Mouse (Mus musculus) midbrain, embryonic 14.5 days (tissue): ENCODE results near the gene Crhr1. TPM values are rescaled to one million over a fixed set of nuclear protein-coding genes. Genes with fewer than 3 reads are reported as not detected.

Experiments
- ATAC-seq: fragments of 200-750 bp; cut with Nextera tagmentation; 2 replicates; pipeline ENCODE4 v1.8.0; 2017; ENCODE audit warnings: moderate number of reproducible peaks, moderate library complexity; ENCODE audit not compliant: low FRiP score, low TSS enrichment
- DNase-seq: peaks from one replicate; pipeline ENCODE4 v3.0.0-alpha.2; 2015
- H3K27ac ChIP-seq: fragments of 300-500 bp; sonication (generic); replicated peaks from 2 replicates; pipeline ENCODE4 v1.5.1; 2014; ENCODE audit warnings: mild to moderate bottlenecking, low read depth, low read length, moderate library complexity
- H3K27me3 ChIP-seq: fragments of 300-500 bp; sonication (generic); 2 replicates; pipeline ENCODE4 v1.6.1; 2014; ENCODE audit warnings: low read length, control low read depth, mixed read lengths; ENCODE audit not compliant: control insufficient read depth, insufficient read depth
- H3K36me3 ChIP-seq: fragments of 300-500 bp; sonication (generic); 2 replicates; pipeline ENCODE4 v1.6.1; 2014; ENCODE audit warnings: low read length, control low read depth; ENCODE audit not compliant: control insufficient read depth, insufficient read depth
- H3K4me1 ChIP-seq: fragments of 300-500 bp; sonication (generic); 2 replicates; pipeline ENCODE4 v1.6.1; 2014; ENCODE audit warnings: mild to moderate bottlenecking, antibody characterized with exemption, low read length, control low read depth; ENCODE audit not compliant: control insufficient read depth, insufficient read depth
- H3K4me2 ChIP-seq: fragments of 300-500 bp; sonication (generic); 2 replicates; pipeline ENCODE4 v1.6.1; 2014; ENCODE audit warnings: mild to moderate bottlenecking, low read length, moderate library complexity
- H3K4me3 ChIP-seq: fragments of 300-500 bp; sonication (generic); replicated peaks from 2 replicates; pipeline ENCODE4 v1.5.1; 2014; ENCODE audit warnings: low read depth, low read length
- H3K9ac ChIP-seq: fragments of 300-500 bp; sonication (generic); replicated peaks from 2 replicates; pipeline ENCODE4 v1.6.1; 2014; ENCODE audit warnings: mild to moderate bottlenecking, low read length, moderate library complexity
- H3K9me3 ChIP-seq: fragments of 300-500 bp; sonication (generic); 2 replicates; pipeline ENCODE4 v1.6.1; 2016; ENCODE audit warnings: low read length, control low read depth, mixed read lengths; ENCODE audit not compliant: control insufficient read depth
- WGBS: fragments of 180-500 bp; shearing (Covaris S2); extraction: QIAGEN DNeasy Blood & Tissue Kit; methylation state at CpG from one replicate; pipeline ENCODE4 v1.1.7; 2014; 5-methylcytosine and 5-hydroxymethylcytosine counted together
- polyA plus RNA-seq: library from polyadenylated mRNA; unstranded; fragments of >200 nt; fragmentation: Nextera tagmentation; extraction: Ambion mirVana; gene quantifications from 2 replicates; pipeline ENCODE4 v1.2.1, GENCODE M21; 2014

The Crhr1 gene
- polyA plus RNA-seq, 1 experiment from 2014 or later, result 4.9 TPM

DNA sequence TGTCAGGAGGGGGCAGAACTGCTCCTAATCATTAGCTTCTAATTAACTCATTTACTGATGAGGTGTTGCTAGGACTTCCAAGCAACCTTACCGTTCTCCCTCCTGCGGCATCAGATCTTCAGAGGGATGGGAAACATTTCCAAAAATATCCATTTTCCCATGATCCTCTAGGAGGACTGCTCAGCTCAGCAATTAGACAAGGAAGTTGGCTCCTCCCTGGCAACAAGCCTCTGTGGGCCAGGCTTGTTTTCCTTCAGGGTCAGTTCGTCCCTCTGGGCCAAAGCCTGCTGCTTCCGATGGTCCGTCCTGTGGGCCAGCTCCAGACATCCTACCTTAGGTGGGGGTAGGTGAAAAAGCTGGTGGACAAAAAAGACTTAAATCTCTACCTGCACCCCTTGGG lies 28.5 kb downstream of the Crhr1 start:
- DNase-seq (no peak), ATAC-seq (no peak)
- Histone ChIP-seq H3K4me3 (no peak overlapping the region), H3K27ac (no peak overlapping the region), H3K27me3 (no peaks in the 10 kb centered on the region), H3K9me3 (no peaks in the 10 kb centered on the region), H3K4me2 (no peak overlapping the region), H3K9ac (no peak overlapping the region), H3K36me3 (no peaks in the 10 kb centered on the region), H3K4me1 (peaks cover 19% of the 10 kb centered on the region; the same call in 1 of the 2 replicates)
- 88% methylated on average over 5 of the region's 5 CpGs for WGBS

DNA sequence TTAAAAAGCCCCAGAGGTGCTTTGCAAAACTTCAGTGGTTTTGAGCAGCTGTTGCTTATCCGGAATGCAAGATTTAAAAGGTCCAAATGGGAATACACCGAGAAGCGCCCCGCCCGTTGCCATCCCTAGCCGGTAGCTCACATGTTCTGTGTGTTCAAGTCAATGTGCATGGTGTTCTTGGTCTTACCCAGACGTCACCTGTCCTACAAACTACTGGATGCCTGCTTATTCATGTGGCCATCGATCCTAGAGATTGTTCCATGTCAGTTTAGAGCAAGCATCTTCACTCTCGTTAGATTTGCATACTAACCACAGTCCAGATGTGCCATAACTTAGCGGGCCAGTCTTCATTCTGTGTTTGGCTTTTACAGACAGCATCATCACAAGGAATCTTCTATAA lies 31.6 kb downstream of the Crhr1 start:
- ATAC-seq (no peak), DNase-seq (no peak)
- 90% methylated on average over 10 of the region's 10 CpGs for WGBS
- peaks cover under 1% of the 10 kb centered on the region; the same call in 1 of the 2 replicates for H3K4me1 ChIP-seq
- H3K27ac ChIP-seq, result no peak overlapping the region
- no peak overlapping the region for H3K9ac ChIP-seq
- no peak overlapping the region for H3K4me3 ChIP-seq
- no peaks in the 10 kb centered on the region for H3K9me3 ChIP-seq
- H3K4me2 ChIP-seq, result no peak overlapping the region
- no peaks in the 10 kb centered on the region for H3K27me3 ChIP-seq
- no peaks in the 10 kb centered on the region for H3K36me3 ChIP-seq

DNA sequence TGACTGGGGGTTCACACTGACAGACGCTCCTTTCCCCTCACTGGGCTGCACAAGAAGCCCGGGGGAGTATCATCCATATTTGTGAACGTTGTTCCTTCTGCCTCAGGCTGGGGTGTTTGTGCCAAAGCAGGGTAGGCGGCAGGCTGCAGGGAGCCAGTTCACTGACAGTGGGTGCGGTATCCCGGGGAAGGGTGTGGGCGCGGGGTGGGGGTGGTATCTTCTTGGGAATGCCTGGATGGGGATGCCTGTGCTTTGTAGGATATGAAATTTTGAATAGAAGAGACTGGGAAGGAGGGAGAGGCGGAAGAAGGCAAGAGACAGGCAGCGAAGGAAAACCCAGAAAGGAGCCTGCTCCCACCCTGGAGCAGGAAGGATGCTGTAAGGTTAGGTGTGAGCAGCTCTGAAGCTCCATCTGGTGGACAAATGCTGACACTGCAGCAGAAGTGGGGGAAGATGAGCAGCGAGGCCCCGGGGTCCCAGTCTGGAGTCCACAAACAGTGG lies 38.7 kb downstream of the Crhr1 start:
- Histone ChIP-seq H3K4me3 (no peak overlapping the region), H3K4me2 (no peak overlapping the region; the same call in 1 of the 2 replicates), H3K9me3 (no peaks in the 10 kb centered on the region), H3K9ac (peak overlapping the region; percentile 46; the same call in 1 of the 2 replicates), H3K36me3 (no peaks in the 10 kb centered on the region), H3K27ac (0 out of 2 replicates have a peak overlapping the region, but pooled peaks have one; percentile 41), H3K27me3 (no peaks in the 10 kb centered on the region), H3K4me1 (0 out of 2 replicates have a peak, but pooled peaks cover 3% of the 10 kb centered on the region)
- 30% methylated on average over 12 of the region's 12 CpGs for WGBS
- peak; percentile 49; the same call in 1 of the 2 replicates for ATAC-seq
- peak; percentile 87 for DNase-seq

DNA sequence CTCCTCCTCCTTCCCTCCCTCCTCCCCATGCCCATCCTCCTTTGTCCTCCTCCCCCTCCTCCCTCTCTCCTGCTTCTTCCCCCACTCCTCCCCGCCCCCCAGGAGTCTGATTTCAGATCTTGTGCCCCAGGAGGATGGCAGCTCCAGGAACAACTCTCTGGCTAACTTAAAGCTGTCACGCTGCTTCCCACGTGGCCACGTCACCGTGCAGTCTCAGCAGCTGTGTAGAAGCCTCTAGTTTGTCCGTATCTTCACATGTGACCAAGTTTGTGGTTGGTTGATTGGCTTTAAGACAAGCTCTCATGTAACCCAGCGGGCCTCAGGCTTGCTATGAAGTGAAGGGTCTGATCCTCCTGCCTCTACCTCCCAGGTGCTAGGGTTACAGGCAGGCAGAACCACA lies 46.2 kb downstream of the Crhr1 start:
- Histone ChIP-seq H3K9me3 (no peaks in the 10 kb centered on the region), H3K4me2 (no peak overlapping the region), H3K4me3 (no peak overlapping the region), H3K9ac (no peak overlapping the region), H3K36me3 (no peaks in the 10 kb centered on the region), H3K27ac (no peak overlapping the region), H3K4me1 (no peaks in the 10 kb centered on the region), H3K27me3 (no peaks in the 10 kb centered on the region)
- DNase-seq, result no peak
- no peak for ATAC-seq
- 27% methylated on average over 7 of the region's 7 CpGs for WGBS

DNA sequence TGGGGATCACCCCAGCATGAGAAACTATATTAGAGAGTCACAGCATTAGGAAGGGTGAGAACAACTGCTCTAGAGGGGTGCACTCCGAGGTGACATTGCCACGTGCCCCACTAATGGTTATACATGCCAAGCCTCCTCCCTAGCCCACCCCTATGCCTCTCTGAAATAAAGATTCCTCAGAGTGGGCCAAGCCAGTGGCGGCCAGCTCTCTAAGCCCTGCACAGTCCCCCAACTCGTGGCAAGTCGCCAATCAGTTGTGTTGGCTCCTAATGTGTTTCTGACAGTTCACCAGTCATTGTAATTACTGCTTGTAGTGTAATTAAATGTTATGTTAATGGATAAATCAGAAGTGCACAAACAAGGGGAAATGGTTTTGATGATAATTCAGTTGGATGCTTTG lies 47.1 kb downstream of the Crhr1 start:
- H3K4me2 ChIP-seq, result no peak overlapping the region
- H3K36me3 ChIP-seq, result no peaks in the 10 kb centered on the region
- H3K9ac ChIP-seq, result no peak overlapping the region
- H3K27me3 ChIP-seq, result no peaks in the 10 kb centered on the region
- no peaks in the 10 kb centered on the region for H3K9me3 ChIP-seq
- 70% methylated on average over 5 of the region's 5 CpGs for WGBS
- H3K4me1 ChIP-seq, result no peaks in the 10 kb centered on the region
- ATAC-seq, result no peak
- no peak overlapping the region for H3K27ac ChIP-seq
- DNase-seq, result peak; percentile 62
- no peak overlapping the region for H3K4me3 ChIP-seq

DNA sequence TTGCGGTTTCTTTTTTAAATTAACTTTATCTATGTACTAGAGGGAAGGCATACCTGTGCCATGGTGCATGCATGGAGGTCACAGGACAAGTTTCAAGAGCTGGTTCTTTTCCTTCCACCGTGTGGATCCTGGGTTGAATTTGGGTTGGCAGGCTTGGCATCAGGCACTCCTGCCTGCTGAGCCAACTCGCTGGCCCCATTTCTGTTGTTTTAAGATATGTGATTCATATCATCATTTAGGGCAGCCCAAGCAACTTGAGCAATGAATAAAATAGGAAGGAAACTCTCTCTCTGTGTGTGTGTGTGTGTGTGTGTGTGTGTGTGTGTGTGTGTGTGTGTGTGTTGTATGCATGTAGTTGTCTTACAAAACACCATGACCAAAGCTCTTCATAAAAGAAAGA lies 49.5 kb downstream of the Crhr1 start:
- no peaks in the 10 kb centered on the region for H3K9me3 ChIP-seq
- no peak overlapping the region for H3K4me3 ChIP-seq
- no peaks in the 10 kb centered on the region for H3K36me3 ChIP-seq
- ATAC-seq (no peak), DNase-seq (no peak)
- H3K4me1 ChIP-seq, result no peaks in the 10 kb centered on the region
- no peak overlapping the region for H3K9ac ChIP-seq
- WGBS, result 88% methylated on average over 3 of the region's 3 CpGs
- H3K27ac ChIP-seq, result no peak overlapping the region
- H3K27me3 ChIP-seq, result no peaks in the 10 kb centered on the region
- no peak overlapping the region for H3K4me2 ChIP-seq

DNA sequence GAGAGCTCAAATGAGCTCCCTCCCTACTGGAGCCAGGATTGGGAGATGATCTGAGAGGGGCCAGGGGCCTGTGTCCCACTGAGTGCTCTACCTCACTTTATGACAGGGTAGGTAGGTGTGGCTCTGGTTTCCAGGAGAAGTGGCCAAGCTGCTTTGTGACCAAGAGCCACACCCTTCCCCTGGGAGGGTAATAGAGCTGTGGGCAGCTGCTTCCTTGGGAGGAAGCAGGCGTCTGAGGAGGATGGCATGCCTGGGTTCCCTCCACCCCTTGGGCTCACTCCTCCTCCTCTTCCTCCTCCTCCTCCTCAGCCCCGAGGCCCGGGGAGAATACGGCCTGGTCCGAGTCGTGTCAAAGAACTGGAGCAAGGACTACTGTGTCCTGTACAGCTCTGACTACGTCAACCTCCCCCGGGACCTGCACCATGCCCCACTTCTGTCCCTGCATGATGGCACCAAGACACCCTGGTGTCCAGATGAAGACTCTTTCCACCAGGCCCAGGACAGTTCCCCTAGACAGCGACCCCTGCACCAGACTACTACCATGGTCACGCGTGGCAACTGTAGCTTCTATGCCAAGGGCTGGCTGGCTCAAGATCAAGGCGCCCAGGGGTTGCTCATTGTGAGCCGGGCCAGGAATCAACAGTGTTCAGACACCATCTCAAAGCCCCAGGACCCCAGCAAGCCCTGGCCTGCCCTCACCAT lies 53.6 kb downstream of the Crhr1 start, which contains the start of gene Sppl2c:
Gene Sppl2c (plus strand): TSS at position 193 of the 702 bp plus-strand sequence.
- H3K4me1 ChIP-seq, result no peaks in the 10 kb centered on the region
- no peaks in the 10 kb centered on the region for H3K9me3 ChIP-seq
- WGBS, result 88% methylated on average over 13 of the region's 13 CpGs
- H3K27me3 ChIP-seq, result no peaks in the 10 kb centered on the region
- no peak within 1 kb of the TSS for H3K4me3 ChIP-seq
- no peak within 1 kb of the TSS for H3K4me2 ChIP-seq
- no peak within 1 kb of the TSS for H3K27ac ChIP-seq
- DNase-seq (no peak), ATAC-seq (no peak)
- no peaks in the 10 kb centered on the region for H3K36me3 ChIP-seq
- H3K9ac ChIP-seq, result no peak within 1 kb of the TSS

DNA sequence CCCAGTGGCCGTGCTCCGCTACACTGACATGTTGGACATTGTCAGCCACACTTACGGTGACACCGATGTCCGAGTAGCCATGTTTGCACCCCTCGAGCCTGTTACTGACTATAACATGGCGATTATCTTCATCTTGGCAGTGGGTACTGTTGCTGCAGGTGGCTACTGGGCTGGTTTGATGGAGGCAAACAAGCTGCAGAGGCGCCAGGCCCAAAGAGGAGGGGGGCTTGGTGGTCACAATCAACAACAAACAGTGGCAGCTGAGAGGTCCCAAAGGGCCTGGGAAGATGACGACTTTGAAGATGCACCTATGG lies 54.1 kb downstream of the Crhr1 start:
- Histone ChIP-seq H3K4me2 (no peak overlapping the region), H3K4me1 (no peaks in the 10 kb centered on the region), H3K36me3 (no peaks in the 10 kb centered on the region), H3K9me3 (no peaks in the 10 kb centered on the region), H3K27ac (no peak overlapping the region), H3K4me3 (no peak overlapping the region), H3K9ac (no peak overlapping the region), H3K27me3 (no peaks in the 10 kb centered on the region)
- ATAC-seq (no peak), DNase-seq (no peak)
- 92% methylated on average over 9 of the region's 9 CpGs for WGBS

DNA sequence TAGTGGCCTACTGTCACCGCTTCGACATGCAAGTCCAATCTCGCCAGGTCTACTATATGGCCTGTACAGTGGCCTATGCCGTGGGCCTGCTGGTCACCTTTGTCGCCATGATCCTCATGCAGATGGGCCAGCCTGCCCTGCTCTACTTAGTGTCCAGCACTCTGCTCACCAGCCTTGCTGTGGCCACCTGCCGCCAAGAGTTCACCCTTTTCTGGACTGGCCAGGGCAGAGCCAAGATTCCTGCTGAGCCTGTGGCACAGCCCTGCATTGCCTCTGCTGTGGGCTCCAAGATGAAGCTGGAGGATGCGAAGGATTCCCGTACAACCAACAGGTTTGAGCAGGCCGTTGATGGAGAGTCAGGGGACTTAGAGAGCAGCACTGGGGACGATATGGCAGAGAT lies 55.1 kb downstream of the Crhr1 start:
- no peak overlapping the region for H3K4me2 ChIP-seq
- ATAC-seq (no peak), DNase-seq (no peak)
- no peaks in the 10 kb centered on the region for H3K27me3 ChIP-seq
- 96% methylated on average over 10 of the region's 10 CpGs for WGBS
- H3K9me3 ChIP-seq, result no peaks in the 10 kb centered on the region
- no peaks in the 10 kb centered on the region for H3K4me1 ChIP-seq
- no peak overlapping the region for H3K27ac ChIP-seq
- no peaks in the 10 kb centered on the region for H3K36me3 ChIP-seq
- no peak overlapping the region for H3K4me3 ChIP-seq
- H3K9ac ChIP-seq, result no peak overlapping the region
